Mouse (Mus musculus) G1E (cell line): ENCODE results near the gene Tymp.

Experiments used
- CTCF ChIP-seq: IDR thresholded peaks from 2 replicates; pipeline ENCODE4 v1.5.1; 2012; ENCODE audit warnings: low read depth, low read length, inconsistent platforms, mixed read lengths
- GATA1 ChIP-seq: IDR thresholded peaks from 2 replicates; pipeline ENCODE4 v1.6.1; 2012; ENCODE audit warnings: borderline replicate concordance, low read length, inconsistent platforms, mixed read lengths
- POLR2AphosphoS5 ChIP-seq: IDR thresholded peaks from 2 replicates; pipeline ENCODE4 v1.6.1; 2012; ENCODE audit warnings: low read depth, low read length, inconsistent platforms; ENCODE audit not compliant: insufficient replicate concordance

GRCm38 (mm10) chr15:89351302-89351701 lies 25.5 kb downstream of the Tymp start:
- TF ChIP-seq CTCF (no peak), POLR2AphosphoS5 (no peak), GATA1 (no peak)
